Mouse (Mus musculus): Measurements from ENCODE around the gene Cd9. TPM values are rescaled to one million over a fixed set of nuclear protein-coding genes. Genes with fewer than 3 reads are reported as not detected.

The Cd9 gene
- polyA plus RNA-seq, 1 experiment from 2014 or later = 487 TPM

GRCm38 (mm10) chr6:125460589-125460988 lies 34.0 kb downstream of the Cd9 start:
- H3K4me1 ChIP-seq (replicated peaks; ENCODE audit: control insufficient read depth, insufficient read depth) = no peaks in the 10 kb centered on the region; the same call in 1 of the 2 replicates
- peaks cover 12% of the 10 kb centered on the region for H3K36me3 ChIP-seq (ENCODE audit: control insufficient read depth, insufficient read depth, low read length)
- no peaks in the 10 kb centered on the region for H3K9me3 ChIP-seq (ENCODE audit: control insufficient read depth, low read length)
- H3K4me3 ChIP-seq (ENCODE audit: low read depth, low read length) = no peak overlapping the region
- DNase-seq (ENCODE audit: low spot score) (no peak), ATAC-seq (ENCODE audit: low FRiP score, low TSS enrichment) (no peak)
- no peak overlapping the region for H3K27ac ChIP-seq (replicated peaks)
- H3K4me2 ChIP-seq (replicated peaks; ENCODE audit: low read depth) = no peak overlapping the region
- 85% methylated on average over 11 of the region's 11 CpGs for WGBS
- no peaks in the 10 kb centered on the region for H3K27me3 ChIP-seq (ENCODE audit: control insufficient read depth, insufficient read depth, low read length)
- H3K9ac ChIP-seq (ENCODE audit: low read length) = no peak overlapping the region
- TF ChIP-seq CTCF (IDR thresholded peaks at IDR 0.05; ENCODE audit: low read depth) = no peak
- TF ChIP-seq EP300 (optimal IDR thresholded peaks at IDR 0.05) = no peak

- H3K27me3 ChIP-seq (ENCODE audit: control insufficient read depth, insufficient read depth, low read length) = no peaks in the 10 kb centered on the region
- peaks cover 12% of the 10 kb centered on the region for H3K36me3 ChIP-seq (ENCODE audit: control insufficient read depth, insufficient read depth, low read length)
- 90% methylated on average over 5 of the region's 5 CpGs for WGBS
- no peak overlapping the region for H3K4me2 ChIP-seq (replicated peaks; ENCODE audit: low read depth)
- no peak overlapping the region for H3K4me3 ChIP-seq (ENCODE audit: low read depth, low read length)
- H3K4me1 ChIP-seq (replicated peaks; ENCODE audit: control insufficient read depth, insufficient read depth) = no peaks in the 10 kb centered on the region; the same call in 1 of the 2 replicates
- DNase-seq (ENCODE audit: low spot score) (no peak), ATAC-seq (ENCODE audit: low FRiP score, low TSS enrichment) (no peak)
- TF ChIP-seq EP300 (optimal IDR thresholded peaks at IDR 0.05) = no peak
- no peak for TF ChIP-seq CTCF (IDR thresholded peaks at IDR 0.05; ENCODE audit: low read depth)
- no peak overlapping the region for H3K27ac ChIP-seq (replicated peaks)
- no peaks in the 10 kb centered on the region for H3K9me3 ChIP-seq (ENCODE audit: control insufficient read depth, low read length)
- no peak overlapping the region for H3K9ac ChIP-seq (ENCODE audit: low read length)
Measured at GRCm38 (mm10) chr6:125459903-125460302, 34.7 kb downstream of the Cd9 start.

- no peak overlapping the region for H3K4me2 ChIP-seq (replicated peaks; ENCODE audit: low read depth)
- no peak overlapping the region for H3K27ac ChIP-seq (replicated peaks)
- H3K27me3 ChIP-seq (ENCODE audit: control insufficient read depth, insufficient read depth, low read length) = no peaks in the 10 kb centered on the region
- no peak overlapping the region for H3K4me3 ChIP-seq (ENCODE audit: low read depth, low read length)
- DNase-seq (ENCODE audit: low spot score) (no peak), ATAC-seq (ENCODE audit: low FRiP score, low TSS enrichment) (peak; percentile 31; the same call in 1 of the 2 replicates)
- H3K9me3 ChIP-seq (ENCODE audit: control insufficient read depth, low read length) = no peaks in the 10 kb centered on the region
- 40% methylated on average over 12 of the region's 12 CpGs for whole genome bisulfite sequencing
- TF ChIP-seq EP300 (optimal IDR thresholded peaks at IDR 0.05) (no peak), CTCF (IDR thresholded peaks at IDR 0.05; ENCODE audit: low read depth) (no peak)
- no peaks in the 10 kb centered on the region; the same call in 1 of the 2 replicates for H3K4me1 ChIP-seq (replicated peaks; ENCODE audit: control insufficient read depth, insufficient read depth)
- peaks cover 9% of the 10 kb centered on the region for H3K36me3 ChIP-seq (ENCODE audit: control insufficient read depth, insufficient read depth, low read length)
- no peak overlapping the region for H3K9ac ChIP-seq (ENCODE audit: low read length)
Measured at GRCm38 (mm10) chr6:125455806-125456520, 38.6 kb downstream of the Cd9 start.

- H3K9ac ChIP-seq (ENCODE audit: low read length) = no peak overlapping the region
- 83% methylated on average over 9 of the region's 9 CpGs for WGBS
Measured at GRCm38 (mm10) chr6:125454731-125455130, 39.9 kb downstream of the Cd9 start.

DNA sequence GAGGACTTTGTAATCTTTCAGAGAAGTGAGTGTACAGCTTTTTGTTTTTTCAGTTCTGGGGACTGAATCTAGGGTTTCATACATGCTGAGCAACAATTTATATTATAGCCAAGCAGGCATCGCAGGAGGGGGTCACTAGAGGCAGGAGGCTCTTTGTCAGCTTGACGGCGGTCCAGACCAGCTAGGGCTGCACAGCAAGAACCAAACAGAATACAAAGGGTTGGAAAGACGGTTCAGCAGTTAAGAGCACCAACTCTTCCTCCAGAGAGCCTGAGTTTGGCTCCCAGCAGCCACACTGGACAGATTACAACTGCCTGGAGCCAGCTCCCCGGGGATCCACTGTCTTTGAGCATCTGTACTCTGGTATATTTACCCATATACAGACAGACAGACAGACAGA lies 40.3 kb downstream of the Cd9 start:
- H3K4me2 ChIP-seq (replicated peaks; ENCODE audit: low read depth) = no peak overlapping the region

More at GRCm38 (mm10) chr6:125454731-125455130, 39.9 kb downstream of the Cd9 start:
- no peak for DNase-seq (ENCODE audit: low spot score)
- Histone ChIP-seq H3K4me3 (ENCODE audit: low read depth, low read length) (no peak overlapping the region), H3K27me3 (ENCODE audit: control insufficient read depth, insufficient read depth, low read length) (no peaks in the 10 kb centered on the region), H3K27ac (replicated peaks) (no peak overlapping the region), H3K9me3 (ENCODE audit: control insufficient read depth, low read length) (no peaks in the 10 kb centered on the region), H3K4me1 (replicated peaks; ENCODE audit: control insufficient read depth, insufficient read depth) (no peaks in the 10 kb centered on the region; the same call in 1 of the 2 replicates), H3K4me2 (replicated peaks; ENCODE audit: low read depth) (no peak overlapping the region), H3K36me3 (ENCODE audit: control insufficient read depth, insufficient read depth, low read length) (peaks cover 9% of the 10 kb centered on the region)
- TF ChIP-seq CTCF (IDR thresholded peaks at IDR 0.05; ENCODE audit: low read depth) = no peak
- ATAC-seq (ENCODE audit: low FRiP score, low TSS enrichment) = no peak

DNA sequence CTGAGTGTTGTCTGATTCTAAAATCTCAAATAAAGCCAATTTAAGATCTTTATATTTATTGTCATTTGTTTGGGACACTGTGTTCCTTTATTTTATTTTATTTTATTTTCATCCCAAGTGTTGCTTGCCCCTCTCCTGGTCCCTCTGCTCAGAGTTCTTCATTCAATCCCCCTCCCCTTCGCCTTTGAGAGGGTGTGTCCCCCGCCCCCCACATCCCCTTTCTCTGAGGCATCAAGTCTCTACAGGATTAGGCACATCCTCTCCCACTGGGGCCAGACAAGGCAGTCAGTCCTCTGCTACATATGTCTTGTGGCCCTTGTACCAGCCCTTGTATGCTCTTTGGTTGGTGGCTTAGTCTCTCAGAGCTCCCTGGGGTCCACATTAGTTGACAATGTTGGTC lies 46.9 kb downstream of the Cd9 start:
- Histone ChIP-seq H3K4me1 (replicated peaks; ENCODE audit: control insufficient read depth, insufficient read depth) (no peaks in the 10 kb centered on the region), H3K4me2 (replicated peaks; ENCODE audit: low read depth) (no peak overlapping the region), H3K9me3 (ENCODE audit: control insufficient read depth, low read length) (no peaks in the 10 kb centered on the region), H3K4me3 (ENCODE audit: low read depth, low read length) (no peak overlapping the region), H3K27me3 (ENCODE audit: control insufficient read depth, insufficient read depth, low read length) (no peaks in the 10 kb centered on the region), H3K9ac (ENCODE audit: low read length) (no peak overlapping the region), H3K27ac (replicated peaks) (no peak overlapping the region), H3K36me3 (ENCODE audit: control insufficient read depth, insufficient read depth, low read length) (no peaks in the 10 kb centered on the region)
- no peak for TF ChIP-seq CTCF (IDR thresholded peaks at IDR 0.05; ENCODE audit: low read depth)
- no peak for TF ChIP-seq EP300 (optimal IDR thresholded peaks at IDR 0.05)
- DNase-seq (ENCODE audit: low spot score) (no peak), ATAC-seq (ENCODE audit: low FRiP score, low TSS enrichment) (no peak)
- WGBS = 69% methylated on average over 2 of the region's 2 CpGs

More for the DNA sequence above, 40.3 kb downstream of the Cd9 start:
- Histone ChIP-seq H3K9me3 (ENCODE audit: control insufficient read depth, low read length) (no peaks in the 10 kb centered on the region), H3K4me3 (ENCODE audit: low read depth, low read length) (no peak overlapping the region), H3K27ac (replicated peaks) (no peak overlapping the region), H3K36me3 (ENCODE audit: control insufficient read depth, insufficient read depth, low read length) (peaks cover 5% of the 10 kb centered on the region), H3K9ac (ENCODE audit: low read length) (no peak overlapping the region), H3K4me1 (replicated peaks; ENCODE audit: control insufficient read depth, insufficient read depth) (no peaks in the 10 kb centered on the region; the same call in 1 of the 2 replicates), H3K27me3 (ENCODE audit: control insufficient read depth, insufficient read depth, low read length) (no peaks in the 10 kb centered on the region)
- no peak for ATAC-seq (ENCODE audit: low FRiP score, low TSS enrichment)
- TF ChIP-seq EP300 (optimal IDR thresholded peaks at IDR 0.05) = no peak
- no peak for TF ChIP-seq CTCF (IDR thresholded peaks at IDR 0.05; ENCODE audit: low read depth)
- WGBS = 53% methylated on average over 5 of the region's 5 CpGs
- DNase-seq (ENCODE audit: low spot score) = no peak

All from stomach, postnatal 0 days (tissue).